Mouse (Mus musculus) hindbrain, embryonic 15.5 days (tissue): ENCODE data around the gene Gemin5. TPM values are rescaled to one million over a fixed set of nuclear protein-coding genes. Genes with fewer than 3 reads are reported as not detected.

ENCODE experiments used
- ATAC-seq: fragments of 200-750 bp; cut with Nextera tagmentation; 2 replicates; pipeline ENCODE4 v1.8.0; 2017; ENCODE audit warnings: low read depth, moderate number of reproducible peaks, moderate TSS enrichment; ENCODE audit not compliant: low FRiP score
- H3K27ac ChIP-seq: fragments of 300-500 bp; sonication (generic); replicated peaks from 2 replicates; pipeline ENCODE4 v1.5.1; 2015; ENCODE audit warnings: mild to moderate bottlenecking, inconsistent platforms
- H3K27me3 ChIP-seq: fragments of 300-500 bp; sonication (generic); 2 replicates; pipeline ENCODE4 v1.6.1; 2015; ENCODE audit warnings: control low read depth, inconsistent platforms
- H3K36me3 ChIP-seq: fragments of 300-500 bp; sonication (generic); 2 replicates; pipeline ENCODE4 v1.6.1; 2015; ENCODE audit warnings: control low read depth, inconsistent platforms
- H3K4me1 ChIP-seq: fragments of 300-500 bp; sonication (generic); replicated peaks from 2 replicates; pipeline ENCODE4 v1.6.1; 2015; ENCODE audit warnings: control low read depth, inconsistent platforms
- H3K4me2 ChIP-seq: fragments of 300-500 bp; sonication (generic); 2 replicates; pipeline ENCODE4 v1.6.1; 2015; ENCODE audit warnings: moderate library complexity, mild to moderate bottlenecking, inconsistent platforms
- H3K4me3 ChIP-seq: fragments of 300-500 bp; sonication (generic); 2 replicates; pipeline ENCODE4 v1.5.1; 2015; ENCODE audit warnings: mild to moderate bottlenecking, inconsistent platforms
- H3K9ac ChIP-seq: fragments of 300-500 bp; sonication (generic); 2 replicates; pipeline ENCODE4 v1.6.1; 2015; ENCODE audit warnings: inconsistent platforms
- H3K9me3 ChIP-seq: fragments of 300-500 bp; sonication (generic); 2 replicates; pipeline ENCODE4 v1.6.1; 2016; ENCODE audit warnings: control low read depth, inconsistent platforms
- WGBS: fragments of 180-500 bp; shearing (Covaris S2); methylation state at CpG from one replicate; pipeline ENCODE4 v1.1.7; 2015; 5-methylcytosine and 5-hydroxymethylcytosine counted together
- polyA plus RNA-seq: library from polyadenylated mRNA; unstranded; fragments of >200 nt; fragmentation: Nextera tagmentation; extraction: Ambion mirVana; gene quantifications from 2 replicates; pipeline ENCODE4 v1.2.1, GENCODE M21; 2015

The Gemin5 gene
- polyA plus RNA-seq, 1 experiment from 2014 or later = 13.2 TPM

DNA sequence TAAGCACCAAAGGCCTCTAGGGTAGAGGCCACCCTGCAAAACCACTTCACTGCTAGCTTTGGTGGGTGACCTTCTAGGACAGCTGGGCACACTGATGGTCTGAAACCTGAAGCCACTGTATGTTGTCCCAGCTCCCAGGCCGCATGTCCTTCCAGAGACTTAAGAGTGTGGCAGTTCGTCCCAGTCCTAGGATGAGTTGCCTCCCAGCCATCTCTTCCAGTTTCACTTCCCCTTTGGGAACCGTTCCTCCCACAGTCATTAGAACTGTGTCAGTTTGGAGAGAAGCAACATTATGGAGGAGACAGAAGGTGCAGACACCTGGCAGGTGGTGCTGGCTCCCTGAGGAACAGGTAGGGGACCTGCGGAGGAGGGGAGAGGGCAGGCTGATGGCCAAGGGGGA lies 75.8 kb downstream of the Gemin5 start:
- no peak for ATAC-seq
- H3K27me3 ChIP-seq = 0 out of 2 replicates have a peak, but pooled peaks cover 3% of the 10 kb centered on the region
- WGBS = 64% methylated on average over 4 of the region's 4 CpGs
- no peaks in the 10 kb centered on the region for H3K36me3 ChIP-seq
- no peak overlapping the region for H3K9ac ChIP-seq
- no peak overlapping the region for H3K4me3 ChIP-seq
- no peaks in the 10 kb centered on the region for H3K9me3 ChIP-seq
- H3K4me1 ChIP-seq = peaks cover under 1% of the 10 kb centered on the region; the same call in 1 of the 2 replicates
- no peak overlapping the region for H3K4me2 ChIP-seq
- H3K27ac ChIP-seq = no peak overlapping the region

- 90% methylated on average over 6 of the region's 6 CpGs for WGBS
- Histone ChIP-seq H3K4me3 (no peak overlapping the region), H3K27me3 (no peaks in the 10 kb centered on the region), H3K9ac (no peak overlapping the region), H3K27ac (no peak overlapping the region), H3K36me3 (no peaks in the 10 kb centered on the region), H3K4me2 (no peak overlapping the region), H3K9me3 (no peaks in the 10 kb centered on the region), H3K4me1 (no peaks in the 10 kb centered on the region)
- no peak for ATAC-seq
Measured at GRCm38 (mm10) chr11:58081716-58082115, 86.6 kb downstream of the Gemin5 start.

- Histone ChIP-seq H3K4me2 (no peak overlapping the region), H3K9me3 (no peaks in the 10 kb centered on the region), H3K36me3 (no peaks in the 10 kb centered on the region), H3K4me3 (no peak overlapping the region), H3K9ac (no peak overlapping the region), H3K4me1 (no peaks in the 10 kb centered on the region), H3K27ac (no peak overlapping the region), H3K27me3 (no peaks in the 10 kb centered on the region)
- no peak for ATAC-seq
- 74% methylated on average over 4 of the region's 4 CpGs for WGBS
Measured at GRCm38 (mm10) chr11:58077270-58077669, 91.1 kb downstream of the Gemin5 start.

DNA sequence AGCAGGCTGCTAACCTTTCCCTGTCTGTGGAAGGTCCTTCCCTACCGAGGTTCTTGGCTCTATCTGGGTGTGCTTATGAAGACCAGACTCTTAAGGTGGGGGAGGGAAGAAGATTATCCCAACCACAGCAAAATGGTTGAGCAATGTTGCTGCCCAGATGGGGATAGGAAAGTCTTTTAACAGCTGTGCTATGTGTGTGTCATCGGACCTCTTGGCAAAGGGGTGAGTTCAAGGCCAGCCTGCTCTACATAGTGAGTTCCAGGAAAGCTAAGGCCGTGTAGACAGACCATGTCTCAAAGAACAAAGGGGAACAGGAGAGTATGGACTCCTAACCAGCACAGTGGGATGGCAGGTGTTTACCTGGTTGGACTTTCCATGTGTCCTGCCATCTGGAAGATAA lies 95.4 kb downstream of the Gemin5 start:
- 86% methylated on average over 3 of the region's 3 CpGs for WGBS
- Histone ChIP-seq H3K4me3 (no peak overlapping the region), H3K36me3 (no peaks in the 10 kb centered on the region), H3K9ac (no peak overlapping the region), H3K27me3 (no peaks in the 10 kb centered on the region), H3K4me1 (no peaks in the 10 kb centered on the region), H3K27ac (no peak overlapping the region), H3K9me3 (no peaks in the 10 kb centered on the region), H3K4me2 (no peak overlapping the region)
- no peak for ATAC-seq

Other genes with a start within 250 kb of the Gemin5 start
- 20.6 and 22.4 TPM in 2 replicates for gene Larp1, start 159.5 kb downstream of the Gemin5 start, polyA plus RNA-seq
- gene Gm12248, start 75.4 kb downstream of the Gemin5 start, polyA plus RNA-seq = 0.16 TPM in 1 of 2 replicates, not detected in the other
- 103 and 106 TPM in 2 replicates for gene Cnot8, start 64.4 kb downstream of the Gemin5 start, polyA plus RNA-seq
- 90.5 and 93.9 TPM in 2 replicates for gene Mrpl22, start 3.1 kb upstream of the Gemin5 start, polyA plus RNA-seq
- gene Igtp, start 31.0 kb upstream of the Gemin5 start, polyA plus RNA-seq = 2.2 and 3.3 TPM in 2 replicates
- 1.3 and 1.8 TPM in 2 replicates for gene Irgm2, start 31.1 kb upstream of the Gemin5 start, polyA plus RNA-seq
- gene 4930438A08Rik, start 106.3 kb upstream of the Gemin5 start, polyA plus RNA-seq = not detected in 2 replicates
- 30.2 and 30.8 TPM in 2 replicates for gene Zfp692, start 138.5 kb upstream of the Gemin5 start, polyA plus RNA-seq
- gene Zfp672, start 161.8 kb upstream of the Gemin5 start, polyA plus RNA-seq = 37.5 and 39.4 TPM in 2 replicates
- gene Sh3bp5l, start 162.2 kb upstream of the Gemin5 start, polyA plus RNA-seq = 48.4 and 51.9 TPM in 2 replicates
- gene Lypd8, start 210.5 kb upstream of the Gemin5 start, polyA plus RNA-seq = 0.39 TPM in 1 of 2 replicates, not detected in the other